Comparison of ENCODE assay signal across 25 mouse cellular contexts in genomic region chr13:72767306-72767705, GRCm38 (mm10).
DNase-seq lines count a peak whose midpoint lies in the region; ATAC-seq lines count a peak whose summit lies in the region.
"Had no signal": no experiment of that assay in that cellular context is flagged by ENCODE, and none has a peak within 500 bp of the region (broad histone marks: within the 10 kb centered on the region; RNA-seq: fewer than 3 reads in every experiment).

No protein-coding gene starts in this region.

- ATAC-seq in heart, embryonic 12.5 days (ENCODE audit: insufficient number of reproducible peaks, low FRiP score) = no peak
- ATAC-seq: activated CD4-positive, CD25-positive, alpha-beta regulatory T cell, adult 4 months; forebrain, embryonic 16.5 days; hindbrain, embryonic 16.5 days; inflammation-experienced regulatory T-cells, adult 6 months; intestine, embryonic 16.5 days had no signal

- 0 out of 2 replicates have a peak, but pooled peaks cover 5% of the 10 kb centered on the region for H3K27me3 ChIP-seq in heart, embryonic 10.5 days (ENCODE audit: insufficient read depth, poor library complexity, severe bottlenecking)
- no peaks in the 10 kb centered on the region for H3K27me3 ChIP-seq in heart, embryonic 12.5 days (replicated peaks)
- H3K27me3 ChIP-seq: embryonic facial prominence, embryonic 15.5 days; heart, embryonic 13.5 days had no signal

- H3K36me3 ChIP-seq in heart, embryonic 10.5 days = no peaks in the 10 kb centered on the region
- no peaks in the 10 kb centered on the region for H3K36me3 ChIP-seq in heart, embryonic 12.5 days
- H3K36me3 ChIP-seq: embryonic facial prominence, embryonic 15.5 days; forebrain, embryonic 12.5 days; heart, embryonic 13.5 days; hindbrain, embryonic 12.5 days had no signal

- H3K27ac ChIP-seq in heart, embryonic 10.5 days = no peak overlapping the region
- H3K27ac ChIP-seq in heart, embryonic 12.5 days (ENCODE audit: poor library complexity, severe bottlenecking) = no peak overlapping the region
- H3K27ac ChIP-seq: forebrain, embryonic 12.5 days; heart, embryonic 13.5 days; hindbrain, embryonic 12.5 days had no signal

- no peaks in the 10 kb centered on the region for H3K9me3 ChIP-seq in heart, embryonic 10.5 days
- H3K9me3 ChIP-seq in heart, embryonic 12.5 days (replicated peaks) = no peaks in the 10 kb centered on the region
- H3K9me3 ChIP-seq: embryonic facial prominence, embryonic 15.5 days; forebrain, embryonic 12.5 days; heart, embryonic 13.5 days; hindbrain, embryonic 12.5 days had no signal

- WGBS in heart, embryonic 10.5 days = 69% methylated on average over 5 of the region's 5 CpGs
- WGBS in heart, embryonic 12.5 days = 63% methylated on average over 5 of the region's 5 CpGs

- no peak overlapping the region for H3K4me3 ChIP-seq in heart, embryonic 10.5 days
- no peak overlapping the region for H3K4me3 ChIP-seq in heart, embryonic 12.5 days
- H3K4me3 ChIP-seq: embryonic facial prominence, embryonic 15.5 days; forebrain, embryonic 12.5 days; heart, embryonic 13.5 days; hindbrain, embryonic 12.5 days had no signal

- no peaks in the 10 kb centered on the region for H3K4me1 ChIP-seq in heart, embryonic 10.5 days
- H3K4me1 ChIP-seq in heart, embryonic 12.5 days (replicated peaks) = no peaks in the 10 kb centered on the region
- H3K4me1 ChIP-seq: forebrain, embryonic 12.5 days; heart, embryonic 13.5 days had no signal

- H3K4me2 ChIP-seq in heart, embryonic 12.5 days = no peak overlapping the region
- H3K4me2 ChIP-seq: embryonic facial prominence, embryonic 15.5 days; forebrain, embryonic 12.5 days; heart, embryonic 13.5 days; hindbrain, embryonic 12.5 days had no signal

- DNase-seq in embryo, embryonic 11 days = peak; percentile 11
- no peak for DNase-seq in embryo, embryonic 10 days (ENCODE audit: low spot score)
- peak; percentile 35 for DNase-seq in heart, embryonic 10.5 days (ENCODE audit: low spot score)
- peak; percentile 52 for DNase-seq in forelimb bud, embryonic 11.5 days (ENCODE audit: low read depth, low spot score)
- DNase-seq in telencephalon, adult 2 months (ENCODE audit: low read depth, low spot score) = peak; percentile 2
- no peak for DNase-seq in layer of hippocampus, postnatal 10 days (ENCODE audit: low spot score in 2 of 2)
- DNase-seq in urinary bladder, postnatal 25 days (ENCODE audit: low spot score) = no peak
- DNase-seq: adrenal gland, adult 8-10 months; adrenal gland, postnatal 25 days; cerebellum, adult 11-12 months; cerebellum, adult 8-10 months; cerebellum, postnatal 10 days; cerebellum, postnatal 36 days; gastrocnemius, postnatal 25 days; kidney, adult 18-20 months had no signal

- no peak overlapping the region for H3K9ac ChIP-seq in heart, embryonic 12.5 days
- H3K9ac ChIP-seq: embryonic facial prominence, embryonic 15.5 days; forebrain, embryonic 12.5 days; heart, embryonic 13.5 days; hindbrain, embryonic 12.5 days had no signal

Comparison
In these comparisons a context has a peak if more than half of its experiments do, and no peak if none do; other contexts are left out.
1. DNase-seq: peak in embryo, embryonic 11 days (single experiment), heart, embryonic 10.5 days (single experiment), forelimb bud, embryonic 11.5 days (single experiment) and telencephalon, adult 2 months (single experiment); none in embryo, embryonic 10 days (single experiment), layer of hippocampus, postnatal 10 days (0 of 2) and urinary bladder, postnatal 25 days (single experiment).